Mouse (Mus musculus) forebrain, embryonic 15.5 days (tissue): ENCODE results near the gene Tdrd9. TPM values are rescaled to one million over a fixed set of nuclear protein-coding genes. Genes with fewer than 3 reads are reported as not detected.

ENCODE experiments used
- ATAC-seq: fragments of 200-750 bp; cut with Nextera tagmentation; replicated peaks from 2 replicates; pipeline ENCODE4 v1.8.0; 2017; ENCODE audit warnings: mild to moderate bottlenecking, moderate TSS enrichment, moderate library complexity
- H3K27ac ChIP-seq: fragments of 300-500 bp; sonication (generic); replicated peaks from 2 replicates; pipeline ENCODE4 v1.5.1; 2015; ENCODE audit warnings: mild to moderate bottlenecking, inconsistent platforms
- H3K27me3 ChIP-seq: fragments of 300-500 bp; sonication (generic); 2 replicates; pipeline ENCODE4 v1.6.1; 2015; ENCODE audit warnings: inconsistent platforms
- H3K36me3 ChIP-seq: fragments of 300-500 bp; sonication (generic); 2 replicates; pipeline ENCODE4 v1.6.1; 2015; ENCODE audit warnings: mild to moderate bottlenecking, inconsistent platforms
- H3K4me1 ChIP-seq: fragments of 300-500 bp; sonication (generic); 2 replicates; pipeline ENCODE4 v1.6.1; 2015; ENCODE audit warnings: inconsistent platforms
- H3K4me2 ChIP-seq: fragments of 300-500 bp; sonication (generic); replicated peaks from 2 replicates; pipeline ENCODE4 v1.6.1; 2015; ENCODE audit warnings: mild to moderate bottlenecking, inconsistent platforms
- H3K4me3 ChIP-seq: fragments of 300-500 bp; sonication (generic); 2 replicates; pipeline ENCODE4 v1.5.1; 2015; ENCODE audit warnings: mild to moderate bottlenecking, inconsistent platforms
- H3K9ac ChIP-seq: fragments of 300-500 bp; sonication (generic); replicated peaks from 2 replicates; pipeline ENCODE4 v1.6.1; 2015; ENCODE audit warnings: mild to moderate bottlenecking, inconsistent platforms
- H3K9me3 ChIP-seq: fragments of 300-500 bp; sonication (generic); 2 replicates; pipeline ENCODE4 v1.6.1; 2016; ENCODE audit warnings: inconsistent platforms
- WGBS: fragments of 180-500 bp; shearing (Covaris S2); methylation state at CpG from one replicate; pipeline ENCODE4 v1.1.7; 2015; ENCODE audit warnings: mixed read lengths; 5-methylcytosine and 5-hydroxymethylcytosine counted together
- polyA plus RNA-seq: library from polyadenylated mRNA; unstranded; fragments of >200 nt; fragmentation: Nextera tagmentation; extraction: Ambion mirVana; gene quantifications from 2 replicates; pipeline ENCODE4 v1.2.1, GENCODE M21; 2015

Tdrd9 gene
- polyA plus RNA-seq, 1 experiment from 2014 or later = 0.34 TPM

GRCm38 (mm10) chr12:111972504-111972903 is 1.1 kb downstream of the Tdrd9 start:
- no peak overlapping the region for H3K4me2 ChIP-seq
- no peak overlapping the region for H3K4me3 ChIP-seq
- H3K27ac ChIP-seq = no peak overlapping the region
- 94% methylated on average over 10 of the region's 10 CpGs for WGBS
- peaks cover 5% of the 10 kb centered on the region; the same call in 1 of the 2 replicates for H3K4me1 ChIP-seq
- H3K9ac ChIP-seq = no peak overlapping the region
- H3K36me3 ChIP-seq = no peaks in the 10 kb centered on the region
- no peak for ATAC-seq
- H3K27me3 ChIP-seq = no peaks in the 10 kb centered on the region
- no peaks in the 10 kb centered on the region for H3K9me3 ChIP-seq

GRCm38 (mm10) chr12:111974578-111974977 is 3.2 kb downstream of the Tdrd9 start:
- no peak overlapping the region for H3K27ac ChIP-seq
- 84% methylated on average over 6 of the region's 6 CpGs for WGBS
- no peak overlapping the region for H3K4me2 ChIP-seq
- no peaks in the 10 kb centered on the region for H3K36me3 ChIP-seq
- H3K9ac ChIP-seq = no peak overlapping the region
- peaks cover 5% of the 10 kb centered on the region; the same call in 1 of the 2 replicates for H3K4me1 ChIP-seq
- H3K4me3 ChIP-seq = no peak overlapping the region
- H3K27me3 ChIP-seq = no peaks in the 10 kb centered on the region
- no peaks in the 10 kb centered on the region for H3K9me3 ChIP-seq
- no peak for ATAC-seq

DNA sequence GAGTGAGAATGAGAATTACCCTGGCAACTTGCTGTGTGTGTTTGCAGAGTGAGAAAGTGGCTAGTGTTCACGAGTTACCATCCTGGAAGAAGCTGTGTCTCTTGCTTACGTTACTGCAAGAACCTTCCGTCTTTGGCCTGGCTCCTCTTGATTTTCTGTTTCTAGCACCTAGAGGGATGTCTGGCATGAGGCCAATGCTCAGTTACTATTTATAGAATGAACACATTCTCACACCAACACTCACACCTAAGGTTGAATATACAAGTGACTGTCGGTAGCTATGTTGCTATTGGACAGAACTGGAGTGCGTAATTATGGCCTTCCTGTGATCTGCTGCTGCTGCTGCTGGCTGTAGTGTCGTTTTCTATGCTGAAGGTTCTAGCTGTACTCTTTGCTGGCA is 5.8 kb downstream of the Tdrd9 start:
- Histone ChIP-seq H3K27me3 (no peaks in the 10 kb centered on the region), H3K9ac (no peak overlapping the region), H3K4me3 (no peak overlapping the region), H3K4me1 (peaks cover 5% of the 10 kb centered on the region; the same call in 1 of the 2 replicates), H3K4me2 (no peak overlapping the region), H3K36me3 (no peaks in the 10 kb centered on the region), H3K27ac (0 out of 2 replicates have a peak overlapping the region, but pooled peaks have one; percentile 3), H3K9me3 (no peaks in the 10 kb centered on the region)
- no peak for ATAC-seq
- 38% methylated on average over 6 of the region's 6 CpGs for WGBS

DNA sequence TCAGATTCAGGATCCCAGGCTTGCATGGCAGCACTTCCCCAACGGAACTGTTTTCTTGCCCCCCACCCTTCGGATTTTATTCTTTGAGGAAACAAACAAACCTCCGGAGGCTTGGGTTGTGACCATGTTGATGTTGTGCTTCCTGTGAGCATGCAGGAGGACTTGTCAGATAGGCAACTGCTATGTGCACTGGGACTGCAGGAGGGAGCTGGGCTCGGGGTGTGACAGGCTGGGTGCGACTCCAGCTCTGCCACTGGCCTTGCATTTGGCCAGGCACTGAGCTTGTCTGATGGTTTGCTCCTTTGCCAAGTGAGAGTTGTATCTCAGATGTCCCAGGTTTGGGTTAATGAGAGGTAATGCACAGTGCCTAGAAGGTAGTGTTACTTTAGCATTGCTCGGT is 6.9 kb downstream of the Tdrd9 start:
- Histone ChIP-seq H3K9me3 (no peaks in the 10 kb centered on the region), H3K4me2 (no peak overlapping the region), H3K9ac (no peak overlapping the region), H3K4me3 (no peak overlapping the region), H3K4me1 (peaks cover 5% of the 10 kb centered on the region; the same call in 1 of the 2 replicates), H3K27ac (no peak overlapping the region), H3K27me3 (no peaks in the 10 kb centered on the region), H3K36me3 (no peaks in the 10 kb centered on the region)
- no peak for ATAC-seq
- 85% methylated on average over 6 of the region's 6 CpGs for WGBS

DNA sequence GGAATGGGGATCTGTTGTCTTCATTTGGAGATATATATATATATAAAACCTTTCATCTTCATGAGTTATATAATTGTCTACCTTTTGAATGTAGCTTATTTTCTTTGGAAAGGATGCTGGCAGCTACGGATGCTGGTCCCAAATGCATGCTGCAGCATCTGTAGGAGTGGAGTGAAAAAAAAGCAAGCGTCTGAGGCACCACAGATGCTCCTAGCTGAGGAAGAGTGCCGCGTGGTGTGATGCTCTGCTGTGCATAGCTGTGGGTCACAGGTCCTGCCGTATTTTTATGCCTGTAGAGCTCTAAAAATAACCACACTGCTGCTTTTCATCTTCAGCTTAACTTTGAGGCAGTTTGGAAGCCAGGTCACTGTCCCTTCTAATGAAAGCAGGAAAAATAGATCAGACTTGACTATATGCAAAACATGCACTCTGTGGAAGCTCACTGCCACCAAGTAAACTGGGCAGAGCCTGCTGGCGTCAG is 9.6 kb downstream of the Tdrd9 start, which contains the start of gene Rd3l:
Rd3l (minus strand) TSS at position 431 of the 481 bp plus-strand sequence.
- Histone ChIP-seq H3K27me3 (no peaks in the 10 kb centered on the region), H3K9me3 (no peaks in the 10 kb centered on the region), H3K4me3 (no peak within 1 kb of the TSS), H3K4me2 (no peak within 1 kb of the TSS), H3K27ac (no peak within 1 kb of the TSS), H3K9ac (no peak within 1 kb of the TSS), H3K36me3 (no peaks in the 10 kb centered on the region), H3K4me1 (peaks cover 5% of the 10 kb centered on the region; the same call in 1 of the 2 replicates)
- 72% methylated on average over 6 of the region's 6 CpGs for WGBS
- no peak for ATAC-seq

DNA sequence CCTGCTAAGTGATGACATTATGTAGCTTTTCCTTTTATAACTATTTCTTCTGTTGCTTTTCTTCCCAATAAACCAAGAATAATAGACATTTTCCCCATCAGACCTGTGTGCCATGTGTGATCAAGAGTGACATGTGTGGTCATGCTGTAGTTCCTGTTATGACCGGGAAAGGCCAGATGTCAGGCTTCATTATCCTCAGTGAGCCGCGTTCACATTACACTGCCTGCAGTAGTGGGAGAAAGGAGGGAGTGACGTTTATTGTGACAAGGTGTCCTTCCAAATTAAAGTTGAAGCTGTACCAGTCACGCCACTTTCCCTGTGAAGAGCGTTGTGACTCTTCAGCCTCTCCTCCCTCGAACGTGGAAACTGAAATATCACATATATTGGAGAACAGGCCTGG is 10.5 kb downstream of the Tdrd9 start:
- H3K27me3 ChIP-seq = no peaks in the 10 kb centered on the region
- H3K4me1 ChIP-seq = peaks cover 5% of the 10 kb centered on the region; the same call in 1 of the 2 replicates
- no peak overlapping the region for H3K4me2 ChIP-seq
- 75% methylated on average over 8 of the region's 8 CpGs for WGBS
- H3K4me3 ChIP-seq = no peak overlapping the region
- no peak for ATAC-seq
- H3K9ac ChIP-seq = no peak overlapping the region
- H3K9me3 ChIP-seq = no peaks in the 10 kb centered on the region
- H3K36me3 ChIP-seq = no peaks in the 10 kb centered on the region
- H3K27ac ChIP-seq = no peak overlapping the region

DNA sequence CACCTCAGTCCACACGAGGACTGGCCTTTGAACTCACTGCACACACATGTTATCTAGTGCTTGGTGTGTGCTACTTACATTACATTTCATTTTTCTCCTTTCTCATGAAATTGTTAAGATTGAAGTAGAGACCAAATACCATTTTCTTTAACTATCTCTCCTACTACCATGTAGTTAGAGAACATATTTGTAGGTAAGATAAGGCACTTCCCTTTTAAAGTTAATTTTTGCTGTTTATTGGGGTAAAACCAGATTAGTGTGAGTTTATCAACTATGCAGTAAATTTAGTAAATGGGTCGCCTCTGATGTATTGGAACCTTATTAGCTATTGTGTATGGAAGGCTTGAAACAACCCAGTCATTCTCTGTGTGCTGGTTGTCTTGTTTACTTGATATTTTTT is 11.8 kb downstream of the Tdrd9 start:
- Histone ChIP-seq H3K9ac (no peak overlapping the region), H3K4me2 (no peak overlapping the region), H3K9me3 (no peaks in the 10 kb centered on the region), H3K4me1 (no peaks in the 10 kb centered on the region), H3K27me3 (no peaks in the 10 kb centered on the region), H3K36me3 (no peaks in the 10 kb centered on the region), H3K27ac (no peak overlapping the region), H3K4me3 (no peak overlapping the region)
- no peak for ATAC-seq
- WGBS = 72% methylated on average over 2 of the region's 2 CpGs

DNA sequence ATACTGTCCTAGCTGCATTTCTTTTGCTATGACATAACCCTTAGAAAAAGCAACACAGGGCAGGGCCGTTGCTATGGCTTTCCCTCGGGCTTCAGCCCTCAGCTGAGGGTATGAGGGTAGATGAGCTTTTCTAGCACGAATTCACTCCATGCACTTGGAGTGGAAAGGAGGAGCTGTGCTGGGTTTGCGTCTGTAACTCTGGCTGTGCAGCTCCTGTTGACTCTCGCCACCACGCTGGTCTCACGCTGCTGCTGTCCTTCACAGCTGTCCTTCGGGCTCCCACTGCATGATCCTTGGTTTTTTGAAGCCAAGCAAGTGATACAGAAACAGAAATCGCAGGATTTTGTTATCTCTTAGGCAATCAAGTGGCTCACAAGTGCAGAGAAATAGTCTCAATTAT is 15.4 kb downstream of the Tdrd9 start:
- Histone ChIP-seq H3K4me3 (no peak overlapping the region), H3K4me1 (no peaks in the 10 kb centered on the region), H3K9me3 (no peaks in the 10 kb centered on the region), H3K36me3 (no peaks in the 10 kb centered on the region), H3K9ac (no peak overlapping the region), H3K27me3 (no peaks in the 10 kb centered on the region), H3K27ac (no peak overlapping the region), H3K4me2 (no peak overlapping the region)
- ATAC-seq = no peak
- WGBS = 52% methylated on average over 9 of the region's 9 CpGs

GRCm38 (mm10) chr12:111992626-111993025 is 21.3 kb downstream of the Tdrd9 start:
- H3K9me3 ChIP-seq = no peaks in the 10 kb centered on the region
- no peaks in the 10 kb centered on the region for H3K36me3 ChIP-seq
- no peak overlapping the region for H3K27ac ChIP-seq
- no peak for ATAC-seq
- H3K9ac ChIP-seq = no peak overlapping the region
- WGBS = 89% methylated on average over 5 of the region's 5 CpGs
- H3K4me3 ChIP-seq = no peak overlapping the region
- H3K4me2 ChIP-seq = no peak overlapping the region
- H3K27me3 ChIP-seq = no peaks in the 10 kb centered on the region
- no peaks in the 10 kb centered on the region for H3K4me1 ChIP-seq

GRCm38 (mm10) chr12:111995161-111995560 is 23.8 kb downstream of the Tdrd9 start:
- Histone ChIP-seq H3K4me2 (no peak overlapping the region), H3K9ac (no peak overlapping the region), H3K4me1 (no peaks in the 10 kb centered on the region), H3K27me3 (no peaks in the 10 kb centered on the region), H3K9me3 (no peaks in the 10 kb centered on the region), H3K36me3 (no peaks in the 10 kb centered on the region), H3K4me3 (no peak overlapping the region), H3K27ac (no peak overlapping the region)
- WGBS = 93% methylated on average over 2 of the region's 2 CpGs
- no peak for ATAC-seq

GRCm38 (mm10) chr12:111999735-112000134 is 28.4 kb downstream of the Tdrd9 start:
- Histone ChIP-seq H3K4me2 (no peak overlapping the region), H3K36me3 (no peaks in the 10 kb centered on the region)
- WGBS = 94% methylated on average over 7 of the region's 7 CpGs

DNA sequence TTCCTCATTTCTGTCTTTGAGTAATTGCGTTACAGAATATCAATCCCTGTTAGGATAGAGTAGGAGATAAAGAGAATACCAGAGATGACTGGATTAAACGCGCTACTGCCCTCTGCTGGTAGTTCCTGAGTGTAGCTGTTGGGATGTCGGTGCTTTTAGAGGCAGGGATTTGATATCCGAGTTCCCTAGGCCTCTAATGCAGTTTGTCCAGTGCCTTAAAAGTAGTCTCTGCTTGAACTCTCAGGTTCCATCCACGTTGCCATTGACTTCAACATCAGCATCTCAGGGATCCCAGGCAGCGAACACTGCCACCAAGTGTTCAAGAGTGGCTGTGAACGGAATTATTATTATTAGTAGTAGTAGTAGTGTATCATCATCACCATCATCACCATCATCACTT is 29.9 kb downstream of the Tdrd9 start:
- Histone ChIP-seq H3K4me1 (no peaks in the 10 kb centered on the region), H3K27ac (no peak overlapping the region), H3K36me3 (no peaks in the 10 kb centered on the region), H3K9ac (no peak overlapping the region), H3K4me2 (no peak overlapping the region), H3K4me3 (no peak overlapping the region), H3K9me3 (no peaks in the 10 kb centered on the region), H3K27me3 (no peaks in the 10 kb centered on the region)
- ATAC-seq = 0 out of 2 replicates have a peak, but pooled peaks have one; percentile 29
- 20% methylated on average over 8 of the region's 8 CpGs for WGBS

More at GRCm38 (mm10) chr12:111999735-112000134, 28.4 kb downstream of the Tdrd9 start:
- Histone ChIP-seq H3K27ac (no peak overlapping the region), H3K27me3 (no peaks in the 10 kb centered on the region), H3K9ac (no peak overlapping the region), H3K4me3 (no peak overlapping the region), H3K9me3 (no peaks in the 10 kb centered on the region), H3K4me1 (no peaks in the 10 kb centered on the region)
- ATAC-seq = no peak
